Mouse (Mus musculus) gonadal fat pad, adult 2 months (tissue): ENCODE data around the gene Ccl9. TPM values are rescaled to one million over a fixed set of nuclear protein-coding genes. Genes with fewer than 3 reads are reported as not detected.

Source experiments
- DNase-seq: peaks from one replicate; pipeline ENCODE4 v3.0.0-alpha.2; 2012; ENCODE audit warnings: low read depth
- polyA plus RNA-seq: library from polyadenylated mRNA; depleted of rRNA; stranded (reverse); fragments of >200 nt; gene quantifications from 2 replicates; pipeline ENCODE4 v1.2.3, GENCODE M21; 2012; rRNA removed

Gene Ccl9
- polyA plus RNA-seq: 8.2 and 12.1 TPM in 2 replicates

DNA sequence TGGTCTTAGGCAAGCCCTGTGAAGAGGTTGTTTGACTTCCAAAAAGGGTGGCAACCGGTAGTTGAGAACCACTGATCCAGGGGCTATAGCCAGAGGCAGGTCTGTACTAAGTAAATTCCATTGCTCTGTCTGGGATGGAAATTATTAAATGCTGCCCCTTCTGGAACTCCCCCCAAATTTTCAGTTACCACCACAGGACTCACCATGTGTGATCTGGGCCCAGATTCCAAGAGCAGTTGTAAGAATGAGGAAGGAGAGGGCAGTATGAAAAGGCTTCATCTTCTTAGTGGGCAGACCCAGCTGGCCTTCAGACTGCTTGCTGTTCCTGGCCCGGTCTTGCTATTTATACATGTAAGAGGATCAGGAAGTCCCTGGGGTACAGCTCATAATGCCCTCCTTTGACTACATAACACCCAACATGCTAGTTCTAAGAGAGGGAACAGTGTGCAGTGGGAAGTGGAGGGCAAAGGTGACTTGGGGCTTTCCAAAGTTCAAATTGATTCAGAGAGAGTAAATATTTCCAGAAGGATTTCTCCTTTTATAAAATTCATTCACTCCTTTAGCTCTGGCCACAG lies at the start of gene Ccl9:
TSS of gene Ccl9 (minus strand) at position 451 of the 575 bp plus-strand sequence.
- no peak for DNase-seq

GRCm38 (mm10) chr11:83623586-83623985 lies 45.1 kb upstream of the Ccl9 start:
- no peak for DNase-seq

DNA sequence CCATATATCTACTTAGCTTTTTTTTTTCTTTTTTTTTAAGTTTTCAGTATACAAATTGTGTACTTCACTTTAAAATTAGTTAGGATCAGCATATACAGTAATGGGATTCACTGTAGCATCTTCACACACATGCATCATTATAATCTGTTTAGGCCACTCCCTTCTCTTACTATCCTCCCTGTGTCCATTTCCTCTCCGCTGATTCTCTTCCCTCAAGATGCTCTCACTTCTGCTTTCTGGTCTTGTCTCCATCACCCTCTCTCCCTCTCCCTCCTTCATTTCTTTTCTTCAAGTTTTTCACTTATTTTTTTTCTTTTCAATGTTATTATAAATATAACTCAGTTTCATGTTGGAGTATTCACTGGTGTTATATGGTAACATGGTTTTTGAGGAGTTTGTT lies 40.6 kb upstream of the Ccl9 start:
- DNase-seq: no peak

GRCm38 (mm10) chr11:83618238-83618637 lies 39.8 kb upstream of the Ccl9 start:
- no peak for DNase-seq

GRCm38 (mm10) chr11:83616586-83616985 lies 38.1 kb upstream of the Ccl9 start:
- DNase-seq: no peak

GRCm38 (mm10) chr11:83610900-83611299 lies 32.5 kb upstream of the Ccl9 start:
- DNase-seq: no peak

DNA sequence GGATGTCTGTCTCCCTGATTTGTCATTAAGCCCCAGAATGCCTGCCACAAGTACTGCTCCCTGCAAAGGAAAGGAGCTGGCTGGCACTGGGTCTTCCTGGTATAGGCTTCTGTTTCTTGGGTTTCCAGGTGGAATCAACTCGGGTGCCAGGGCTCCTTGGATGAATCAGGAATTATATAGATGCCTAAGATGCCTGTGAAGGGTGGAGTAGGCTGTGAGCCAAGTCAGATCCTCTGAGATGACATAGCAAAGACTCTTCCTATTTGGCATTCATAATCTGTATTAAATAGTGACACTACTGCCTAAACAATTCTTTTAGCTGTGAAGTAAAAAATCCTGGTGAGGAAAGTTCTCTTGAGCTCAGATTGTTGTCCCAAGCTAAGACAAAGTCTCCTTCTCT lies 28.0 kb upstream of the Ccl9 start:
- no peak for DNase-seq

DNA sequence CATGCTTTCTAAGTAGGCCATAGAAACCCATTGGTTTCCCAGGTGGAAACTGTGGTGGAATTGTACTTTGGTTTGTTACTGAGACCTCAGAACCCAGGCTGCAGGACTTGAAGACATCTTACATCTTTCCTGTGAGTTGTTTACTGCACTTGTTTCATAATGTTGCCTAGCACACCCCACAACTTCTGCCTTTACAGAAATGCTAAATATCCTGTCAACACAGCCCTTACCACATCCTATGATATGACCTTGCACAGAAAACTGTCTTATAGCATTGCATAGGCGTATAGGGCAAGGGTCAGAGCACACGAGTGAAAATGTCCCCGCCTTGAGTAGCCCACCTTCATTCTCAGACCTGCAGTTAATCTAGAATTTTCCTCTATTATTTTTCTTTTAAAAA lies 27.1 kb upstream of the Ccl9 start:
- DNase-seq: no peak

- no peak for DNase-seq
Measured at GRCm38 (mm10) chr11:83604698-83605097, 26.3 kb upstream of the Ccl9 start.

- DNase-seq: no peak
Measured at GRCm38 (mm10) chr11:83603399-83603798, 25.0 kb upstream of the Ccl9 start.

GRCm38 (mm10) chr11:83600576-83600975 lies 22.1 kb upstream of the Ccl9 start:
- no peak for DNase-seq

GRCm38 (mm10) chr11:83598991-83599390 lies 20.6 kb upstream of the Ccl9 start:
- no peak for DNase-seq

- DNase-seq: no peak
Measured at GRCm38 (mm10) chr11:83598207-83598837, 19.9 kb upstream of the Ccl9 start.

DNA sequence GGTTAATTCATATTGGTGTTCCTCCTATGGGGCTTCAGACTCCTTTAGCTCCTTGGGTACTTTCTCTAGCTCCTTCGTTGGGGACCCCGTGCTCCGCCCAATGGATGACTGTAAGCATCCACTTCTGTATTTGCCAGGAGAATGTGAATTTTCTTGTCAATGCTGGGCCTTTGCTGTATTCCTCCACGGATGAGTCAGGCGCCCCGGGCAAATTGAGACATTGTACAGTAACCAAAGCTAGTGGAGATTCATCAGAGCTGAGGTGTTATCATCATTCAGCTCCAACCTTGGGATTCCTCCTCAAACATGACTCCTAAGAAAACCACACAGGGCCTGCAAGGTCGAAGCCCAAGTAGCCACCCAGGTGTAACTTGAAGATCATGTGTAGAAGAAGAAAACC lies 19.4 kb upstream of the Ccl9 start:
- DNase-seq: no peak

GRCm38 (mm10) chr11:83595669-83596455 lies 17.4 kb upstream of the Ccl9 start:
- DNase-seq: no peak

GRCm38 (mm10) chr11:83593453-83593852 lies 15.0 kb upstream of the Ccl9 start:
- no peak for DNase-seq

DNA sequence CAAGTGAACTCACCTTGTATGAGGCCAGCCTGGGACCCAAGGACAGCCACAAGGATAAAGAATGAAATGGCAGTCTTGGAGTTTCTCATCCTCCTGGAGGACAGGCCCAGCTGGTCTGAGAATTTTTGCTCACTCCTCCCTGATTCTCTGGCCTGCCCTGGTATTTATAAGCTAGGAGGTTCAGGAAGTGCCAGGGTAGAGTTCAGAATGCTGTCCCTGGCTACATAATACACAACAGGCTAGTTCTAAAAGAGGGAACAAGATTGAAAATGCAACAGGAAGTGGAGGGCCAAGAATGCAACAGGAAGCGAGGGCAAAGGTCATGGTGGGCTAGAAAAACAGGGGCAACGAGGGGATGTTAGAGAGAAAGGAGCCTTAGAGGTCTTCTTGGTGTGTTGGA lies 14.4 kb upstream of the Ccl9 start, which contains the start of gene Ccl6:
TSS of gene Ccl6 (minus strand) at position 235 of the 400 bp plus-strand sequence.
- DNase-seq: no peak

- DNase-seq: no peak
Measured at GRCm38 (mm10) chr11:83584232-83584631, 5.8 kb upstream of the Ccl9 start.

DNA sequence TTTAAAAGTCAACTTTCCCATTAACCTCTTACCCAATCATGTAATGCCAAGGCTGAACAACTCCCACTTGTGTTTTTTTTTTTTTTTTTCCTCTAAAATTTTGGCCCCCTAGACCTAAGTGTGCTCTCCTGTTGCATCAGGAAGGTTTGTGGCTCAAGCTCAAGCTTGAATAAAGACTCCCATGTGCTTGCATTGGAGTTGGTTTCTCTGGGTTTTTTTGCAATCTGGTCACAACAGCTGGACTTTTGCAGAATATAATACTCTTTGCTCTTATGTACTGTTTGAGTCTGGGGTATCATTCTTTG lies 5.0 kb upstream of the Ccl9 start:
- DNase-seq: no peak

GRCm38 (mm10) chr11:83582626-83583449 lies 4.4 kb upstream of the Ccl9 start:
- DNase-seq: no peak

- no peak for DNase-seq
Measured at GRCm38 (mm10) chr11:83581626-83582610, 3.5 kb upstream of the Ccl9 start.
